ENCODE assay signal across 21 mouse cellular contexts in genomic region chr4:132391063-132391740, GRCm38 (mm10). TPM values are rescaled to one million over a fixed set of nuclear protein-coding genes. Genes with fewer than 3 reads are reported as not detected.
DNase-seq lines count a peak whose midpoint lies in the region; ATAC-seq lines count a peak whose summit lies in the region.
"Had no signal": no experiment of that assay in that cellular context is flagged by ENCODE, and none has a peak within 500 bp of the region (broad histone marks: within the 10 kb centered on the region; RNA-seq: fewer than 3 reads in every experiment).

No protein-coding gene starts in this region.

- H3K4me1 ChIP-seq in liver, embryonic 12.5 days: peaks cover 65% of the 10 kb centered on the region
- peaks cover 4% of the 10 kb centered on the region for H3K4me1 ChIP-seq in heart, embryonic 11.5 days (ENCODE audit: control insufficient read depth, insufficient read depth, low read length)
- H3K4me1 ChIP-seq: embryonic facial prominence, embryonic 13.5 days; hindbrain, embryonic 10.5 days had no signal

- peak; percentile 96 for ATAC-seq in liver, embryonic 12.5 days
- peak; percentile 98 for ATAC-seq in megakaryocyte-erythroid progenitor cell, adult 5-6 weeks (replicated peaks; ENCODE audit: low FRiP score, low TSS enrichment, poor library complexity, severe bottlenecking)
- no peak for ATAC-seq in heart, embryonic 11.5 days (replicated peaks; ENCODE audit: insufficient number of reproducible peaks, low FRiP score, low TSS enrichment)
- ATAC-seq: forebrain, postnatal 0 days; midbrain, embryonic 16.5 days had no signal

- H3K27ac ChIP-seq in liver, embryonic 12.5 days: peak overlapping the region; percentile 90
- H3K27ac ChIP-seq in heart, embryonic 11.5 days (ENCODE audit: low read depth, low read length): no peak overlapping the region
- H3K27ac ChIP-seq: embryonic facial prominence, embryonic 13.5 days; forebrain, embryonic 10.5 days; hindbrain, embryonic 10.5 days; left cerebral cortex, adult 2 months had no signal

- no peak overlapping the region for H3K4me3 ChIP-seq in liver, embryonic 12.5 days
- H3K4me3 ChIP-seq in heart, embryonic 11.5 days (ENCODE audit: low read depth, low read length): no peak overlapping the region
- H3K4me3 ChIP-seq: embryonic facial prominence, embryonic 13.5 days; forebrain, embryonic 10.5 days; hindbrain, embryonic 10.5 days; left cerebral cortex, adult 2 months had no signal

- DNase-seq in R1 (ENCODE audit: low read depth, low spot score): peak; percentile 33
- peak; percentile 84 for DNase-seq in c-Kit-positive CD71-positive TER-119-positive erythroid progenitor cells, embryonic 14.5 days (ENCODE audit: low spot score)
- DNase-seq in right cerebral cortex, postnatal 25 days: no peak
- DNase-seq in right cerebral cortex, postnatal 36 days (ENCODE audit: low spot score in 2 of 2): no peak
- DNase-seq: cerebellum, postnatal 10 days; forebrain, postnatal 0 days; gastrocnemius, postnatal 36 days; kidney, adult 18-20 months; kidney, postnatal 10 days; left cerebral cortex, postnatal 4 days; lung, postnatal 10 days; right cerebral cortex, postnatal 4 days; thymus, adult 18-20 months had no signal

- WGBS in liver, embryonic 12.5 days (ENCODE audit: insufficient replicate concordance): 52% methylated on average over 8 of the region's 8 CpGs
- WGBS in heart, embryonic 11.5 days (ENCODE audit: insufficient replicate concordance): 81% methylated on average over 8 of the region's 8 CpGs

- H3K4me2 ChIP-seq in liver, embryonic 12.5 days: peak overlapping the region; percentile 41
- H3K4me2 ChIP-seq in heart, embryonic 11.5 days: no peak overlapping the region
- H3K4me2 ChIP-seq: embryonic facial prominence, embryonic 13.5 days had no signal

- peaks cover 6% of the 10 kb centered on the region; the same call in 1 of the 2 replicates for H3K9me3 ChIP-seq in liver, embryonic 12.5 days (replicated peaks)
- no peaks in the 10 kb centered on the region for H3K9me3 ChIP-seq in heart, embryonic 11.5 days (replicated peaks; ENCODE audit: control insufficient read depth, low read length)
- H3K9me3 ChIP-seq: embryonic facial prominence, embryonic 13.5 days; forebrain, embryonic 10.5 days; hindbrain, embryonic 10.5 days had no signal

- H3K27me3 ChIP-seq in liver, embryonic 12.5 days (replicated peaks): no peaks in the 10 kb centered on the region
- H3K27me3 ChIP-seq in heart, embryonic 11.5 days (ENCODE audit: control insufficient read depth, insufficient read depth, low read length): no peaks in the 10 kb centered on the region
- H3K27me3 ChIP-seq: embryonic facial prominence, embryonic 13.5 days had no signal

- no peak overlapping the region for H3K9ac ChIP-seq in liver, embryonic 12.5 days
- no peak overlapping the region for H3K9ac ChIP-seq in heart, embryonic 11.5 days (ENCODE audit: low read depth, low read length)
- H3K9ac ChIP-seq: embryonic facial prominence, embryonic 13.5 days; forebrain, postnatal 0 days had no signal

- H3K36me3 ChIP-seq in liver, embryonic 12.5 days: peaks cover 22% of the 10 kb centered on the region
- no peaks in the 10 kb centered on the region for H3K36me3 ChIP-seq in heart, embryonic 11.5 days (ENCODE audit: control insufficient read depth, insufficient read depth, low read length)

RNA-seq across cellular contexts. Expression of gene Phactr4, which starts 31.1 kb away (rescaled TPM):
- 14.4 and 14.5 TPM in 2 replicates for polyA plus RNA-seq in liver, embryonic 12.5 days (2016; fragmentation: Nextera tagmentation; extraction: Ambion mirVana)
- total RNA-seq in megakaryocyte-erythroid progenitor cell, adult 5-6 weeks (2014; fragmentation: Nextera tagmentation): 67.0 and 72.8 TPM in 2 replicates
- 19.5 and 26.5 TPM in 2 replicates for total RNA-seq in megakaryocyte-erythroid progenitor cell, adult 5-6 weeks (2017)
- 24.5 and 29.1 TPM in 2 replicates for polyA plus RNA-seq in heart, embryonic 11.5 days (2014; fragmentation: Nextera tagmentation; extraction: Ambion mirVana)

RNA-seq across cellular contexts. Expression of gene Rcc1, which starts 37.8 kb away (rescaled TPM):
- polyA plus RNA-seq in liver, embryonic 12.5 days (2016; fragmentation: Nextera tagmentation; extraction: Ambion mirVana): 91.9 and 102 TPM in 2 replicates
- total RNA-seq in megakaryocyte-erythroid progenitor cell, adult 5-6 weeks (2014; fragmentation: Nextera tagmentation): 70.1 and 82.4 TPM in 2 replicates
- total RNA-seq in megakaryocyte-erythroid progenitor cell, adult 5-6 weeks (2017): 40.0 and 64.8 TPM in 2 replicates
- polyA plus RNA-seq in heart, embryonic 11.5 days (2014; fragmentation: Nextera tagmentation; extraction: Ambion mirVana): 28.1 and 28.2 TPM in 2 replicates

Comparison
In these comparisons a context has a peak if more than half of its experiments do, and no peak if none do; other contexts are left out.
1. DNase-seq: peak in R1 (single experiment) and c-Kit-positive CD71-positive TER-119-positive erythroid progenitor cells, embryonic 14.5 days (single experiment); none in right cerebral cortex, postnatal 25 days (single experiment) and right cerebral cortex, postnatal 36 days (0 of 2).